Mouse (Mus musculus) MEL (cell line): ENCODE data around the gene Atp8a1. TPM values are rescaled to one million over a fixed set of nuclear protein-coding genes. Genes with fewer than 3 reads are reported as not detected.

Experiments
- DNase-seq: peaks from one replicate; pipeline ENCODE4 v3.0.0; 2011; ENCODE audit warnings: low read depth, low spot score
- H3K27ac ChIP-seq: 2 replicates; pipeline ENCODE4 v1.5.1; 2012; ENCODE audit warnings: low read depth, mild to moderate bottlenecking, control low read depth, low read length, moderate library complexity; ENCODE audit not compliant: control insufficient read depth
- H3K27me3 ChIP-seq, 2 experiments: fragments of 150-350 bp in 1 of 2; sonication (generic) in 1 of 2; 2 replicates each; pipeline ENCODE4 v1.6.1; 2012; ENCODE audit warnings: low read length in 2 of 2, mild to moderate bottlenecking in 2 of 2, improper control_type of control experiment in 1 of 2, moderate library complexity in 1 of 2; ENCODE audit not compliant: insufficient read depth in 2 of 2, control insufficient read depth in 1 of 2
- H3K36me3 ChIP-seq, 2 experiments: 2 replicates each; pipeline ENCODE4 v1.6.1; 2012 to 2014; ENCODE audit warnings: low read length in 2 of 2, improper control_type of control experiment in 1 of 2, inconsistent platforms in 1 of 2, mild to moderate bottlenecking in 1 of 2; ENCODE audit not compliant: insufficient read depth in 2 of 2, control insufficient read depth in 1 of 2
- H3K4me1 ChIP-seq, 2 experiments: fragments of 150-350 bp in 1 of 2; sonication (generic) in 1 of 2; 2 replicates each; pipeline ENCODE4 v1.6.1; 2012; ENCODE audit warnings: low read length in 2 of 2, improper control_type of control experiment in 1 of 2, mild to moderate bottlenecking in 1 of 2; ENCODE audit not compliant: insufficient read depth in 2 of 2, control insufficient read depth in 1 of 2
- H3K4me3 ChIP-seq, 2 experiments: fragments of 150-350 bp in 1 of 2; sonication (generic) in 1 of 2; 2 replicates each; pipeline ENCODE4 v1.5.1; 2012; ENCODE audit warnings: low read depth in 2 of 2, low read length in 2 of 2, mild to moderate bottlenecking in 2 of 2, moderate library complexity in 2 of 2, control low read depth in 1 of 2, improper control_type of control experiment in 1 of 2; ENCODE audit not compliant: control insufficient read depth in 1 of 2, insufficient read depth in 1 of 2
- H3K79me2 ChIP-seq: 2 replicates; pipeline ENCODE4 v1.6.1; 2012; ENCODE audit warnings: mild to moderate bottlenecking, low read length, moderate library complexity; ENCODE audit not compliant: control insufficient read depth, poor library complexity, insufficient read depth
- H3K9ac ChIP-seq: 2 replicates; pipeline ENCODE4 v1.6.1; 2012; ENCODE audit warnings: low read depth, mild to moderate bottlenecking, control low read depth, low read length, moderate library complexity; ENCODE audit not compliant: control insufficient read depth, poor library complexity, severe bottlenecking
- H3K9me3 ChIP-seq: fragments of 150-350 bp; sonication (generic); replicated peaks from 2 replicates; pipeline ENCODE4 v1.6.1; 2012; ENCODE audit warnings: mild to moderate bottlenecking, low read length, improper control_type of control experiment, moderate library complexity; ENCODE audit not compliant: insufficient read depth
- BHLHE40 ChIP-seq: IDR thresholded peaks from 2 replicates; pipeline ENCODE4 v1.6.1; 2012; ENCODE audit warnings: low read depth, mild to moderate bottlenecking, inconsistent platforms, low read length, improper control_type of control experiment, borderline replicate concordance
- CHD2 ChIP-seq: IDR thresholded peaks from 2 replicates; pipeline ENCODE4 v1.6.1; 2011; ENCODE audit warnings: low read length, improper control_type of control experiment
- E2F4 ChIP-seq: IDR thresholded peaks from 2 replicates; pipeline ENCODE4 v1.6.1; 2011; ENCODE audit warnings: low read depth, low read length, improper control_type of control experiment, borderline replicate concordance
- ETS1 ChIP-seq: IDR thresholded peaks from 2 replicates; pipeline ENCODE4 v1.6.1; 2012; ENCODE audit warnings: low read depth, mild to moderate bottlenecking, inconsistent platforms, low read length, improper control_type of control experiment, moderate library complexity
- GABPA ChIP-seq: IDR thresholded peaks from 2 replicates; pipeline ENCODE4 v1.6.1; 2012; ENCODE audit warnings: low read depth, mild to moderate bottlenecking, inconsistent platforms, low read length, improper control_type of control experiment, moderate library complexity
- GATA1 ChIP-seq: IDR thresholded peaks from 2 replicates; pipeline ENCODE4 v1.6.1; 2011; ENCODE audit warnings: low read depth, low read length, improper control_type of control experiment
- MAX ChIP-seq: IDR thresholded peaks from 2 replicates; pipeline ENCODE4 v1.6.1; 2011; ENCODE audit warnings: low read length, improper control_type of control experiment
- MAZ ChIP-seq: IDR thresholded peaks from 2 replicates; pipeline ENCODE4 v1.6.1; 2012; ENCODE audit warnings: low read depth, mild to moderate bottlenecking, inconsistent platforms, low read length, improper control_type of control experiment
- MXI1 ChIP-seq: IDR thresholded peaks from 2 replicates; pipeline ENCODE4 v1.6.1; 2011; ENCODE audit warnings: mild to moderate bottlenecking, low read depth, low read length, improper control_type of control experiment
- MYB ChIP-seq: IDR thresholded peaks from 2 replicates; pipeline ENCODE4 v1.6.1; 2011; ENCODE audit warnings: mild to moderate bottlenecking, low read depth, low read length, improper control_type of control experiment
- MYC ChIP-seq: IDR thresholded peaks from 2 replicates; pipeline ENCODE4 v1.6.1; 2011; ENCODE audit warnings: low read depth, mild to moderate bottlenecking, low read length, improper control_type of control experiment, moderate library complexity
- NELFE ChIP-seq: IDR thresholded peaks from 2 replicates; pipeline ENCODE4 v1.6.1; 2011; ENCODE audit warnings: low read depth, low read length, improper control_type of control experiment
- POLR2AphosphoS2 ChIP-seq: IDR thresholded peaks from 2 replicates; pipeline ENCODE4 v1.6.1; 2011; ENCODE audit warnings: low read length, improper control_type of control experiment
- POLR2AphosphoS5 ChIP-seq: IDR thresholded peaks from 2 replicates; pipeline ENCODE4 v1.6.1; 2012; ENCODE audit warnings: low read depth, borderline replicate concordance, mild to moderate bottlenecking, inconsistent platforms, low read length, moderate library complexity, mixed read lengths
- RAD21 ChIP-seq: IDR thresholded peaks from 2 replicates; pipeline ENCODE4 v1.6.1; 2011; ENCODE audit warnings: mild to moderate bottlenecking, low read depth, low read length, improper control_type of control experiment
- RCOR1 ChIP-seq: IDR thresholded peaks from 2 replicates; pipeline ENCODE4 v1.6.1; 2012; ENCODE audit warnings: low read depth, mild to moderate bottlenecking, inconsistent platforms, low read length, improper control_type of control experiment
- TAL1 ChIP-seq: IDR thresholded peaks from 2 replicates; pipeline ENCODE4 v1.6.1; 2012; ENCODE audit warnings: mild to moderate bottlenecking, inconsistent platforms, low read length, moderate library complexity, mixed read lengths
- TBP ChIP-seq: IDR thresholded peaks from 2 replicates; pipeline ENCODE4 v1.8.0; 2011; ENCODE audit warnings: low read depth, low read length, improper control_type of control experiment
- USF1 ChIP-seq: IDR thresholded peaks from 2 replicates; pipeline ENCODE4 v1.6.1; 2014; ENCODE audit warnings: low read depth, mild to moderate bottlenecking, inconsistent platforms, low read length, improper control_type of control experiment, moderate library complexity
- ZC3H11A ChIP-seq: IDR thresholded peaks from 2 replicates; pipeline ENCODE4 v1.6.1; 2012; ENCODE audit warnings: low read depth, mild to moderate bottlenecking, inconsistent platforms, low read length, improper control_type of control experiment
- polyA plus RNA-seq, 2 experiments: library from polyadenylated mRNA; stranded (reverse) in 1 of 2; unstranded in 1 of 2; fragments of >175 nt in 1 of 2; fragments of >200 nt in 1 of 2; gene quantifications; 2 replicates each; pipeline versions ENCODE4 v1.2.1 to v1.2.4; 2012; ENCODE audit warnings: low replicate concordance in 2 of 2, low read depth in 1 of 2; ENCODE audit not compliant: insufficient read length in 2 of 2, insufficient read depth in 1 of 2, missing spikeins in 1 of 2
- total RNA-seq: library from RNA; depleted of rRNA; stranded (reverse); fragments of 300-350 nt; gene quantifications from 2 replicates; pipeline ENCODE4 v1.2.3, GENCODE M21; 2012

The Atp8a1 gene
- total and polyA plus RNA-seq, 3 experiments, result 18.2 to 22.1 TPM; not detected in 1

DNA sequence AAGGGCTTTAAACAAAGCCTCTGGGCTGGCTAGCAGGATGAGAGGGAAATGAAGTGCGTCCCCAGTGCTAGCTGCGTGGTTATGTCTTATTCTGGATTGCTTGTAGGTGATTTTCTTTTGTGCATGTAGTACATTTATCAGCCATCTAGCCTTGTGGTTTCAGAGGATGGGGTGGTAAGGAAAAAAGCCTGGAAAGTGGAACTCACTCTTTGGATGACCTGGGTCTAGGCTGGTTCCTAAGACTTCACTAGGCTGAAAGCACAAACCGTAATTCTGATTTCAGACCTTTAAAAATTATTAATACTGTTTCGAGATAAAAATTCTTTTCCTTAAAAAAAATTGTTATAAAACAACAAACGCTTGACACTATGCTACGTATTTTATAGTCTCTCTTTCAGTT lies 217.4 kb downstream of the Atp8a1 start:
- no peaks in the 10 kb centered on the region for H3K27me3 ChIP-seq
- H3K9me3 ChIP-seq, result no peaks in the 10 kb centered on the region
- no peak for TF ChIP-seq GATA1
- no peak for TF ChIP-seq CHD2
- no peaks in the 10 kb centered on the region; a peak in 2 of 4 replicates for H3K36me3 ChIP-seq
- H3K4me3 ChIP-seq, result no peak overlapping the region
- H3K27ac ChIP-seq, result no peak overlapping the region
- H3K9ac ChIP-seq, result no peak overlapping the region
- H3K4me1 ChIP-seq, result peaks cover 2 to 4% of the 10 kb centered on the region in 2 experiments; a peak in 2 of 4 replicates
- peak; percentile 23 for DNase-seq
- H3K79me2 ChIP-seq, result no peaks in the 10 kb centered on the region

DNA sequence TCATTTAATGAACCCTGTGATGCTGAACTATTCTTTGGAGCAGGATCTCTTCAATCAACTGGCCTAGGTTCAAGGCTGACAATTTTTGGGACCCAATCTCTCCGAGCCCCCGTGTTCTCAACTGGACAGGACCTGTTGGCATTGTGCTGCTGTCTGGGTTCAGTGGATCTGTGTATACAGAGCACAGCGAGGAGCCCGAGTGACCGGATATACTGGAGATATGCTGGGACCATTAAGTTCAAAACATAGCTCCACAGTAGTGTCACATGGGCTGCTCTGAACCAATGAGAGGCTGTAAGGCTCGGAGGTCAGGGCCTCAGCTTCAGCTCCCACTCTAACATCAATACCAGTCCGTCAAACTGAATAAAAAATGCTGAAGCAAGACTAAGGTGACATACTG lies 217.8 kb downstream of the Atp8a1 start:
- no peak overlapping the region for H3K27ac ChIP-seq
- DNase-seq, result no peak
- H3K27me3 ChIP-seq, result no peaks in the 10 kb centered on the region
- H3K9me3 ChIP-seq, result no peaks in the 10 kb centered on the region
- H3K36me3 ChIP-seq, result no peaks in the 10 kb centered on the region; a peak in 2 of 4 replicates
- H3K4me3 ChIP-seq, result no peak overlapping the region
- H3K79me2 ChIP-seq, result no peaks in the 10 kb centered on the region
- TF ChIP-seq USF1 (no peak), NELFE (no peak), MAX (no peak), TBP (no peak), GABPA (no peak)
- TF ChIP-seq, all 39 proteins: peak for 0
- peaks cover 2 to 4% of the 10 kb centered on the region in 2 experiments; a peak in 2 of 4 replicates for H3K4me1 ChIP-seq
- H3K9ac ChIP-seq, result no peak overlapping the region

DNA sequence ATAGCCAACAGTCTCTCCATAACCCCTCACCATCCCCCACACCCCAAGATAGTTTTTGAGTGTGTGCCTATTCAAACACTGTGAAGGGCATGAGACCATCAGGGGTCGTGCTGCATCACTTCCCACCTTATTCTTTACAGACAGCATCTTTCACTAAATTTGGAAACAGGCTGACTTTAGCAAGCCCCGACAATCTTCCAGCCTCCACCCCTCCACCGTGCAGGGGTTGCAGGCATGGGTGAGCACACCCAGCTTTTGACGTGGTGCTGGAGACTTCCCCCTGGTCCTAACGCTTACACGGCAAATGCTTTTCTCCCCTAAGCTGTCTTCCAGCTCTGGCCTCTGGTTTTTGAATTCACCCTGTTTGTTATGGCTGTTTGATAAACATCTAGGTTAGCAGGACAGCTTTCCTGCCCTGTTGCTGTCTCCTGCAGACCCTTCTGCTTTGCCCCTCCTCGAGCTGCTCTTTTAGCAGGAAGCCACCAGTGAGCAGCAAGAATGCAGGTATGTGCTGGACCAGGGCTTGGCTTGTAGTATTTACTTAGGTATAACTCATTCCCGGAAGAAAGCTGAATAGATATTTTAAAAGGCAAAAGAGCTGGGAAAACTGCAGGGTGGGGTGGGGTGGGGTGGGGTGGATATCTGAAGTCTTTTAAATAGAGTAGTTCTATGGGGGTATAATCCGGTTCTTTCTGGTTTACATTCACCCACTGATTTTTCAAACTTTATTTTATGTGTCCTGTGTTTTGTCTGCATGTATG lies 218.9 kb downstream of the Atp8a1 start:
- Histone ChIP-seq H3K4me3 (no peak overlapping the region), H3K27ac (no peak overlapping the region), H3K4me1 (peaks cover 2 to 4% of the 10 kb centered on the region in 2 experiments; a peak in 2 of 4 replicates), H3K27me3 (no peaks in the 10 kb centered on the region), H3K9ac (no peak overlapping the region), H3K9me3 (no peaks in the 10 kb centered on the region)
- TF ChIP-seq MAZ (no peak), TBP (no peak), POLR2AphosphoS2 (no peak), RCOR1 (no peak), BHLHE40 (no peak), MXI1 (no peak), MYB (no peak), ZC3H11A (no peak), TAL1 (no peak), USF1 (no peak), E2F4 (no peak), POLR2AphosphoS5 (no peak), MYC (no peak), ETS1 (no peak), RAD21 (no peak)
- TF ChIP-seq, all 39 proteins: peak for 0
- Histone ChIP-seq H3K36me3 (no peaks in the 10 kb centered on the region; a peak in 2 of 4 replicates), H3K79me2 (no peaks in the 10 kb centered on the region)
- DNase-seq, result no peak
